Mouse (Mus musculus) olfactory bulb, adult 2 months (tissue): ENCODE data around the gene Glyctk. TPM values are rescaled to one million over a fixed set of nuclear protein-coding genes. Genes with fewer than 3 reads are reported as not detected.
A peak's percentile ranks its signal among the peaks of the same experiment; 100 is the strongest.

Source experiments
- H3K27ac ChIP-seq: fragments of 200-500 bp; 2 replicates; pipeline ENCODE4 v1.5.1; 2012; ENCODE audit warnings: low read depth, low read length; ENCODE audit not compliant: insufficient read depth
- H3K4me1 ChIP-seq: fragments of 200-500 bp; 2 replicates; pipeline ENCODE4 v1.6.1; 2012; ENCODE audit warnings: low read length; ENCODE audit not compliant: control insufficient read depth, insufficient read depth
- H3K4me3 ChIP-seq: fragments of 200-500 bp; 2 replicates; pipeline ENCODE4 v1.5.1; 2012; ENCODE audit warnings: mild to moderate bottlenecking, low read depth, low read length, moderate library complexity; ENCODE audit not compliant: insufficient read depth
- CTCF ChIP-seq: fragments of 200-500 bp; IDR thresholded peaks from 2 replicates; pipeline ENCODE4 v1.5.1; 2012; ENCODE audit warnings: low read depth, mild to moderate bottlenecking, low read length, moderate library complexity; ENCODE audit not compliant: insufficient read depth
- POLR2A ChIP-seq: fragments of 200-500 bp; IDR thresholded peaks from 2 replicates; pipeline ENCODE4 v1.6.1; 2012; ENCODE audit warnings: mild to moderate bottlenecking, low read depth, low read length, moderate library complexity; ENCODE audit not compliant: insufficient read depth
- WGBS: fragments of 180-500 bp; shearing (Covaris S2); methylation state at CpG from one replicate; pipeline ENCODE4 v1.1.7; 2018; 5-methylcytosine and 5-hydroxymethylcytosine counted together
- polyA plus RNA-seq: library from polyadenylated mRNA; stranded (reverse); fragments of >200 nt; gene quantifications from 2 replicates; pipeline ENCODE4 v1.2.4, GENCODE M21; 2012; ENCODE audit warnings: low replicate concordance; ENCODE audit not compliant: missing spikeins, insufficient read depth, insufficient read length

Gene Glyctk
- polyA plus RNA-seq, 1 experiment = not detected

DNA sequence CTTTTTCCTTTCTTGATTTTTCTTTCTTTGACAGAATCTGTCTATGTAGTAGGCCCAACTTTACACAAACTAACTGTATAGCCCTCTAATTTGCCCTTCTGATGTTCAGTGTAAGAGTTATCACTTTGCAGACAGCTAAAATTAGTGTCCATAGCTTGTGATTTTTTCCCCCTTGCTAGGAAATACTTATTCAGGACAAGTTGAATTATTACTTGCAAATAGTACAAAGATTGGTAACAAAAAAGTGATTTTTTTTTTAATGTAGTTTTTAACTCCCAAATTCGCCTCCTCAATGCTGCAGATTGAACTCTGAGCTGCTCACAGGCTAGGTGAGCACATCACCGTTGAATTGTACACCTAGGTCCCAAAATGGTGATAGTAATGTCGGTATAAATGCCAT is 22.0 kb upstream of the Glyctk start:
- 91% methylated on average over 3 of the region's 3 CpGs for WGBS
- Histone ChIP-seq H3K27ac (no peak overlapping the region), H3K4me1 (peaks cover 13% of the 10 kb centered on the region), H3K4me3 (no peak overlapping the region)
- TF ChIP-seq CTCF (no peak), POLR2A (no peak)

DNA sequence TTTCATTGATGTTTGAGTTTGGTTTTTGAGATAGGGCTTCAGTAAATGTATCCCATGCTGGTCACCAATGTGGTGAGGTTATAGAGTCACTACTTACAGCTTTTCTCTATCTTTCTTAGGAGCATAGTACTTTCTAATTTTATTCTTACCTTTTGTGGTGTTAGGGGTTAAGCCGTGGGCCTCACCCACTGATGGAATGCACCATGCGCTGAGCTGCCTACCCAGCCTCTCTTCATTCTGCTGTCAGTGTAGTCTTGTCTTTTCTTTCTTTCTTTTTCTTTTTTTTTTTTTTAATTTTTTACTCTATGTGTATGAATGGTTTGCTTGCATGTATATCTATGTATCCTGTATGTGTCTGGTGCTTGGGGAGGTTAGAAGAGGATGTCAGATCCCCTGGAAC is 21.5 kb upstream of the Glyctk start:
- Histone ChIP-seq H3K4me3 (no peak overlapping the region), H3K4me1 (peaks cover 13% of the 10 kb centered on the region), H3K27ac (no peak overlapping the region)
- no peak for TF ChIP-seq CTCF
- TF ChIP-seq POLR2A = no peak
- 83% methylated on average over 2 of the region's 2 CpGs for WGBS

DNA sequence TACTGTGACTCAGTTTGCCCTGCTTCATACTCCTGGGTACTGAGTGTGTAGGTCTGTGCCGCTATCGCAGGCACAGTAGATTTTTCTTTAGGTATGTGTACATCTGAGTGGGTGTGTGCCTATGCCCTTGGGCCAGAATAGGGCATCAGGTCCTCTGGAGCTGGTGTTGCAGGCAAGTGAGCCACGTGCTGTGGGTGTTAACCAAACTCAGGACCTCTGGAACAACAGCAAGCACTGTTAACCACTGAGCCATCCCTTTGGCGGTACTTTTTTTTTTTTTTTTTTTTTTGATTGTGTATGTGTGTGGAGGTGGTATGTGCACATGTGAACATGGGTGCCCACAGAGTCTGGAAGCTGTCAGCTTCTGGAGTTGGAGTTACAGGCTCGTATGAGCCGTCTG is 19.9 kb upstream of the Glyctk start:
- Histone ChIP-seq H3K27ac (no peak overlapping the region), H3K4me1 (peaks cover 18% of the 10 kb centered on the region), H3K4me3 (no peak overlapping the region)
- no peak for TF ChIP-seq CTCF
- TF ChIP-seq POLR2A = no peak
- 78% methylated on average over 6 of the region's 6 CpGs for WGBS

DNA sequence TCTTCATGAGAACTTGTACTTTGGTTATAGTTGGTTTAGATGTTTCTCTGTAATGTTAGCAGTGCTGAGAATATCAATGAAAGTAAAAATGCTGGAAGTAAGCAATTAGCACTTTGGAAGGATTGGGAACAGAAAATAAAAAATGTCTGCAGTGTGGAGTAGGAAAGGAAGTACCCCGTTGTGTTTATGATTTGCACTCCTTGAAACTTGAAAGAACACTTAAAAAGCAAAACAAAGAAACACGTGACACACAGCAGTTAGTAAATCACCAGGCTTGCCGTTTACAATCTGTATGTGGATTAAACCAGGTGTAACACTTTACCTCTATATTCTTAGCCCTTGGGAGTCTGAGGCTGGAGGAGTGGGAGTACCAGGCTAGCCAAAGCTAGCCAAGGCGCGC is 18.8 kb upstream of the Glyctk start:
- H3K27ac ChIP-seq = no peak overlapping the region
- TF ChIP-seq CTCF (no peak), POLR2A (no peak)
- H3K4me3 ChIP-seq = no peak overlapping the region
- H3K4me1 ChIP-seq = peaks cover 18% of the 10 kb centered on the region
- 56% methylated on average over 5 of the region's 5 CpGs for WGBS

DNA sequence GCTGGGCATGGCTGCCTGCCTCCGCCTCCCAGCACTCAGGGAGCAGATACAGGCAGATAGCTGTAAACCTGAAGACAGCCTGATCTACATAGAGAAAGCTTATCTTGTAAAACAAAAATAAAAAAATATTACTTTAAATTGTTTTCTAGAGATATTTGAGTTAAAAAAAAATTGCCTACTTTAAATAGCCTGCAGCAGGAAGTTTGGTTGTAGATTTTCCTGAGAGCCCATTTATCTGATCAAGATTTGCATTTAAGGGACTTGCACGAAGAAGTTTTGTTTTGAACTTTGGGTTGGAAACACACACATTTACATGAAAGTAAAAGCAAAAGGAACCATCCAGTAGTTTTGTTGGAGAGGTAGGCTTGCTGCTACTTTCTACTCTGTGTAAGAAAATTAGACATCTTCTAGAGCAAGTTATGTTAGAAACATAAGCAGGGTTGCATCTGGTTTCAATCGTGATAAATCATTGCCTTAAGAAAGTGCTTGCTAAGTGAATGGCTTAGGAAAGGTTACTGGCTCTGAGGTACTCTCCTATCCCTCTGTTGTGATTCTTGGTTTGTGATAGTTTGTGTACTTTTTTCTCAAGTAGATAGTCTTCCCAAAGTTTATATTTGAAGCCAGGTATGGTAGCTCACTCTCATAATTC is 17.7 kb upstream of the Glyctk start:
- H3K4me3 ChIP-seq = no peak overlapping the region
- H3K4me1 ChIP-seq = peaks cover 18% of the 10 kb centered on the region
- no peak for TF ChIP-seq CTCF
- TF ChIP-seq POLR2A = no peak
- 37% methylated on average over 3 of the region's 3 CpGs for WGBS
- no peak overlapping the region for H3K27ac ChIP-seq

DNA sequence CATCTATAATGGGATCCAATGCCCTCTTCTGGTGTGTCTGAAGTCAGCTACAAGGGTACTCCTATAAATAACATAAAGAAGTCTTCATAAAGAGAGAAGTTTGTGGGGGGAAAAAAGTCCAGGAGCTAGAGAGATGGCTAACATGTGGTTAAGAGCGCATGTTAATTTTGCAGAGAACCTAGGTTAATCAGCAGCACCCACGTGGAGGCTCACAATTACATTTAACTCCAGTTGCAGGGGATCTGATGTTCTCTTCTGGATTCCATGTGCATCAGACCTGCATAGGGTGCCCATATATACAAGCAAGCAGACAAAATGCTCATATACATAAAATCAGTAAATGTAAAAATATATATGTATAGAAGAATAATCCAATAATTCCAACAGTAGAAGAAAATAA is 15.4 kb upstream of the Glyctk start:
- TF ChIP-seq POLR2A (no peak), CTCF (no peak)
- 20% methylated on average over 2 of the region's 2 CpGs for WGBS
- Histone ChIP-seq H3K4me3 (no peak overlapping the region), H3K27ac (no peak overlapping the region), H3K4me1 (peaks cover 18% of the 10 kb centered on the region)

DNA sequence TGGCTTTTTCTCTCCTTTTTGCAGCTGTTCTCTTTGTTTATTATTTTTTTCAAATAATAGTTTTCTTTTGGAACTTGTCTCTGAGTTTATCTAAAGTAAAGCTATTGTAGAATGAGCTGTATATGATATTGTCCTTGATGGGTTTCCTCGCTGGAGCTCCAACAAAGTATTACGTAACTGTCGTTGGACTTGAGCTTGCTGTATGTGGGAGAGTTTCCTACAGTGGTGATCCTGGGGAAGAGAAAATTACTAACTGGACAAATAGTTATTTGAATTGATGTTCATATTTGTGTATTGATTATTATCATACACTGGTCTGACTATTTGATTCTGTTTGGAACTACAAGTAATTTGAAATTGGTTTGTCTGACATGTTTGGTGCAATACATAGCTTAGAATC is 14.6 kb upstream of the Glyctk start:
- TF ChIP-seq POLR2A = no peak
- TF ChIP-seq CTCF = no peak
- no peak overlapping the region for H3K27ac ChIP-seq
- peaks cover 13% of the 10 kb centered on the region for H3K4me1 ChIP-seq
- no peak overlapping the region for H3K4me3 ChIP-seq
- WGBS = 6% methylated on average over 3 of the region's 3 CpGs

DNA sequence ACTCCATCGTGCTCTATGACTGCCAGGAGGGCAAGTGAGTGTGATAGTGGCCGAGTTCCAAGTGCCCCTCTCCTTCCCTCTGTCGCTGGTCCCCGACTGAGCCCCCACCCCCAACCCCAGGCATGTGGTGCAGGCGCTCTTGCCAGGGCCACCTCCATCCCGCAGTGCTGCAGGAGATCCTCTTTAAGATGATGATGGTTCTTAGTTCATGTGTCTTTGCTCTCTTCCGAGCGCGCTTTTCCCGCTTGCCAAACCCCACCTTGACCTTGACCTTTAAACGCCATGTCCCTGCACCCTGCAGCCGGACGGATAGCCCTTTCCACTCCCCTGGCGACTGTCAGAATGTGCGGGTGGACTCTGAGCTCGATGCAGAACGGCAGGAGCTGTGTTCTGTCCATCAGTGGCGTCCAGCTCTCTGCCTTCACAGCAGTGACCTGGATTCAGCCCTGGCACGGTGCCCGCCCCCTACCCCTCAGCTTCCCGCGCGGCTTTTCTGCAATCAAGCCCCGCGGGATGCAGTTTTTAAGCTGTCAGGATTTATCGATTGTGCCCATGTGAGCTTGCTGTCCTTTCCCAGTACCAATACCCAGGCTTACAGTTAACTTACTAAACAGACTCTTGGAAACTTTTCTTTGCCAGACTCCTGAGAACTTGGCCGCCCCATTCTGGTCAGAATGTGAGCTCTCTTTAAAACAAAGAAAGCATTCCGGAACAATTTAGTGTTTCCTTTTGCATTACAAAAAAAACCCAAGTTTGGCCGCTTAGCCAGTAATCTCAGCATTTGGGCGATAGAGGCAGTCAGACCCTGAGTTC is 13.6 kb upstream of the Glyctk start:
- peak overlapping the region; percentile 99 for H3K4me3 ChIP-seq
- WGBS = under 1% methylated on average over 30 of the region's 30 CpGs
- no peak for TF ChIP-seq POLR2A
- no peak for TF ChIP-seq CTCF
- peaks cover 9% of the 10 kb centered on the region for H3K4me1 ChIP-seq
- peak overlapping the region; percentile 98 for H3K27ac ChIP-seq

DNA sequence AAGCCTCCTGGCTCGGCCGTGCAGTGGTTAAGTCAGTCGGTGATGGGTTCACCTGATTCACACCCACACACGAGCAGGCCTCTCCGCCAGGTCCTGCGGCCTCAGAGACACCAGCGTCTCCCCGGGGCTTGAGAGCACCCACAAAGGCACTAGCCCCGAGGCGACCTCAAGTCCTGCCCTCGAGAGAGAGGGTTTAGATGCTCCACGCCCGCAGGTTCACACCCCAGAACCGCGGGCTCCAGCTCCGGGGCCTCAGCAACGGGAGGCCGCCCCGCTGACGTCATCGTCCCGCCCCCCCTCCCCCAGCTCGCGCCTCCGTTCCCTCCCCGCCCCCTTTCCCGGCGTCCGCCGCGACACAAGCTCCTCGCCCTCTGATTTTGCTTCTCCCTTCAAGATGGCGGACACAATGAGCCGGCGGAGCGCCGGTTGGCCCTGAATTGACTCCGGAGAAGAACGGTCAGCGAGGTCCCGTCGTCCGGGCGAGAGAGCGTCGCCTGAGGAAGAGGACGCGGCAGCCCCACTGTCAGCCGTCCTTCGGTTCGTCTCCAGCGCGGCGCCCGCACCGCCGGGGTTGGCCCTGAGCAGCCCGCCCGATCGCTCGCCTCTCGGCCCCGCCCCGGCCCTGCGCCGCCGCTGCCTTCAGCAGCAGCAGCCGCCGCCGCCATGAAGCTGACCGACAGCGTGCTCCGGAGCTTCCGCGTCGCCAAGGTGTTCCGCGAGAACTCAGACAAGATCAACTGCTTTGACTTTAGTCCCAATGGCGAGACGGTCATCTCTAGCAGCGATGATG is 12.8 kb upstream of the Glyctk start, which contains the start of gene Wdr82:
Wdr82 (plus strand) TSS at position 373 of the 790 bp plus-strand sequence.
- Histone ChIP-seq H3K27ac (peak within 1 kb of the TSS; percentile 98), H3K4me3 (peak within 1 kb of the TSS; percentile 99), H3K4me1 (peaks cover 7% of the 10 kb centered on the region)
- TF ChIP-seq POLR2A = peak; percentile 81
- no peak for TF ChIP-seq CTCF
- WGBS = under 1% methylated on average over 81 of the region's 81 CpGs
